Mouse (Mus musculus) cerebellum, adult 2 months (tissue): ENCODE measurements around the gene Bex3. TPM values are rescaled to one million over a fixed set of nuclear protein-coding genes. Genes with fewer than 3 reads are reported as not detected.
A peak's percentile ranks its signal among the peaks of the same experiment; 100 is the strongest.

Experiments used
- DNase-seq, 2 experiments: peaks; one replicate each; pipeline ENCODE4 v3.0.0; 2021
- H3K27ac ChIP-seq: fragments of 200-500 bp; 2 replicates; pipeline ENCODE4 v1.5.1; 2012; ENCODE audit warnings: low read length, control low read depth, inconsistent platforms; ENCODE audit not compliant: insufficient read depth
- H3K27me3 ChIP-seq: fragments of 200-500 bp; 2 replicates; pipeline ENCODE4 v1.6.1; 2012; ENCODE audit warnings: inconsistent platforms, mild to moderate bottlenecking, low read length, moderate library complexity; ENCODE audit not compliant: control insufficient read depth, insufficient read depth
- H3K4me1 ChIP-seq: fragments of 200-500 bp; 2 replicates; pipeline ENCODE4 v1.6.1; 2011; ENCODE audit warnings: low read length; ENCODE audit not compliant: control insufficient read depth, insufficient read depth
- H3K4me3 ChIP-seq: fragments of 200-500 bp; replicated peaks from 2 replicates; pipeline ENCODE3; 2011; ENCODE audit warnings: mild to moderate bottlenecking, low read depth, low read length, control low read depth; ENCODE audit not compliant: insufficient read depth
- CTCF ChIP-seq: fragments of 200-500 bp; IDR thresholded peaks from 2 replicates; pipeline ENCODE4 v1.5.1; 2011; ENCODE audit warnings: low read depth, mild to moderate bottlenecking, control low read depth, low read length, moderate library complexity, borderline replicate concordance; ENCODE audit not compliant: insufficient read depth
- POLR2A ChIP-seq: fragments of 200-500 bp; IDR thresholded peaks from 2 replicates; pipeline ENCODE4 v1.6.1; 2011; ENCODE audit warnings: low read length, control low read depth, borderline replicate concordance; ENCODE audit not compliant: insufficient read depth
- WGBS: fragments of 180-500 bp; shearing (Covaris S2); methylation state at CpG from one replicate; pipeline ENCODE4 v1.1.7; 2018; 5-methylcytosine and 5-hydroxymethylcytosine counted together
- polyA plus RNA-seq: library from polyadenylated mRNA; depleted of rRNA; stranded (reverse); fragments of >200 nt; gene quantifications from 2 replicates; pipeline ENCODE4 v1.2.3, GENCODE M21; 2012; rRNA removed

The Bex3 gene
- polyA plus RNA-seq, 1 experiment: 491 TPM

DNA sequence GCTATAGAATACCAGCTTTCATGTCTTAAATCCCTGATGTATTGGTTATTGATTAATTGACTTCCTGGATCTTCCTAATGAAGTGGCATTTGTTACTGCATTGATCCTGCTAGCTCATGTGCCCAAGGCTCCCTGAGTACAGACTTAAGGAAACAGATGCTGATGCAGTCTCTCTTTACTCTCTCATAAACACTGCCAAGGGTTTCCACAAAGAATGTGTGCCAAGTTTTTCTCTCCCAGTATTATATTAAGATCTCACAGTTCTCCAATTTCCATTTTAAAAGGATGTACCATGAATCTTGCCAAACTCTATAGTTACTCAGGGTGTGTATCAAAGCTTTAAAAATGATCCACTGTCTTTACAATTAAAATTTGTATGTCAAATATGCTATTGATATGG lies 8.3 kb downstream of the Bex3 start:
- DNase-seq: no peak
- TF ChIP-seq CTCF: no peak
- TF ChIP-seq POLR2A: no peak
- H3K27me3 ChIP-seq: no peaks in the 10 kb centered on the region

DNA sequence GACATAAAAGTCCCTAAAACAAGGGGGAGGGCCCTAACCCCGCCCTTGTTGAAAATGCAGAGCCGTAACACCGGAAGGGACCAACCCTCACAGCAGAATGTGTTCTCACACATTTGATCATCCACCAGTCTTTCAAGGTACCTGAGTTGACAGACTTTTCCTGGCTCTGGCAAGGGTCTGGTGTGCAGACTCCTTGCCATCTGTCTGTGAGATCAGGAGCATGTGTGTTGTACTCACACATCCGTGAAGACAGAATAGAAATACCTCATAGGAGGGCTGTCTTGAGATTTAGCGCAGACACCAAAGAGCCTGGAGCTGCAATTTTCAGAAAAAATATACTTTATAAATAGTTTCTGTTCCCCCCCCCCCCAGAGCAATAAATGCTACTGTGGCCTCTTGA lies 9.4 kb downstream of the Bex3 start:
- TF ChIP-seq CTCF (no peak), POLR2A (no peak)
- Histone ChIP-seq H3K4me3 (no peak overlapping the region), H3K4me1 (no peaks in the 10 kb centered on the region), H3K27me3 (no peaks in the 10 kb centered on the region), H3K27ac (no peak overlapping the region)
- DNase-seq: no peak
- WGBS: 43% methylated on average over 5 of the region's 5 CpGs

More for the DNA sequence above, 8.3 kb downstream of the Bex3 start:
- Histone ChIP-seq H3K4me3 (no peak overlapping the region), H3K27ac (no peak overlapping the region), H3K4me1 (no peaks in the 10 kb centered on the region)

DNA sequence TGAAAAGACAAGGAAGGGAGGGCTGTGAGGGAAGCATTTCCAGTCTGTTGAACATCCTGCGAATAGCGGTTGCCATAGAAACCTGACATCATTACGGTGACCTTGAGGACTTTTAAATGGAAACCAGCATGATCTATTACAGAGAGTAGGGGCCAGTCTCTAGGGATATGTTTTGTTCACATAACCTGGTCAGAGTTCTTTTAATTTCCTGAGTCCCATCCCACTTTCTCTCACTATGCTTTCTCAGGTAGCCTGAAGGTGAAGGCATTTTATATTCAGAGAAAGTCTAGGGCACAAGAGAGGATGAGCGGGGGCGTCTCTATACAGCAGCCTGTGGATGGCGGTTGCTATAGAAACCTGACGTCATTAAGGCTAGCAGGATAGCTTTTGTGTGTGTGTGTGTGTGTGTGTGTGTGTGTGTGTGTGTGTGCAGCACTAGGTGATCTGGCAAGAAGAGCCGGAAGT lies 20.8 kb downstream of the Bex3 start:
- Histone ChIP-seq H3K27ac (no peak overlapping the region), H3K27me3 (no peaks in the 10 kb centered on the region), H3K4me1 (no peaks in the 10 kb centered on the region), H3K4me3 (no peak overlapping the region)
- no peak for TF ChIP-seq CTCF
- TF ChIP-seq POLR2A: no peak
- WGBS: 10% methylated on average over 8 of the region's 8 CpGs
- peak; percentile 25 to 45 for DNase-seq

DNA sequence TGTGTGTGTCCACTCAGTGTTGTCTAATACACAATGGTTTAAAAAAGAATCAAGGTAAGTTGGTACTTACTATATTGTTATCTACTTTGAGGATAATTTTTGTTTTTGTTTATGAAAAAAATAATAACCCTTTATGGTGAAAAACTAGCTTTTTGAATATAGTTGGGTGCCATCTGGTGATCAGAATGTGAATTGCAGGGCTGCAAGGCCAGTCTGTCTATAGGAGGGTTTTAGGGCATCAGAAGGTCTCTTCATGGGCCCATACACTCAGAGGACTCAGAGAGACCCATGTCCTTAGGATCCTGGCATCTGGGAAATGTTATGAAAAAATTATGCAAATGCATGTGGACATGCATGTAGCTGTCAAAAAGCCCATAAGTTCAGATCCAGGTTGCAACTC lies 34.2 kb downstream of the Bex3 start:
- peak; percentile 40; the same call in 1 of the 2 replicates for TF ChIP-seq CTCF
- no peak for TF ChIP-seq POLR2A
- H3K27me3 ChIP-seq: no peaks in the 10 kb centered on the region
- peak; percentile 31 to 54 for DNase-seq

DNA sequence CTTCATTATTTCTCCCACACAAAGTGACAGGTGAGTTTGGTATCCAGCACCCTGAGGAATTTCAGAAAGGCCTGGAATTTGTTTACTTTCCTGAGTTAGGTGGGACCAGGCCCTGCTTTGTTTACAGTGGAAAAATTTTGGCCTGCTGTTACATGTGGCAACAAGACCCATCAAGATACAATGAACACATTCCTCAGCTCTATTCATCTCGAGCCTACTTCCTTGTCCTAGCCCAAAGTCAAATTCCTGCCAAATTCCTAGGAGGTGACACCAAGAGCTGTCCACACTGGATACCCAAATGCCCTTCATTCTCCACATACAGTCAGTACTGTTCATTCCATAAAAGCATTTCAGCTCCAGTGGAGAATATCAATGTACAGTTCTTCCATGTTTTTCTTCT lies 36.1 kb downstream of the Bex3 start:
- no peaks in the 10 kb centered on the region for H3K4me1 ChIP-seq
- 42% methylated on average over 1 of the region's 1 CpGs for WGBS
- no peak for DNase-seq
- H3K27ac ChIP-seq: no peak overlapping the region
- no peaks in the 10 kb centered on the region for H3K27me3 ChIP-seq
- no peak overlapping the region for H3K4me3 ChIP-seq
- TF ChIP-seq POLR2A (no peak), CTCF (no peak)

More for the DNA sequence above, 34.2 kb downstream of the Bex3 start:
- Histone ChIP-seq H3K27ac (no peak overlapping the region), H3K4me1 (no peaks in the 10 kb centered on the region), H3K4me3 (no peak overlapping the region)

DNA sequence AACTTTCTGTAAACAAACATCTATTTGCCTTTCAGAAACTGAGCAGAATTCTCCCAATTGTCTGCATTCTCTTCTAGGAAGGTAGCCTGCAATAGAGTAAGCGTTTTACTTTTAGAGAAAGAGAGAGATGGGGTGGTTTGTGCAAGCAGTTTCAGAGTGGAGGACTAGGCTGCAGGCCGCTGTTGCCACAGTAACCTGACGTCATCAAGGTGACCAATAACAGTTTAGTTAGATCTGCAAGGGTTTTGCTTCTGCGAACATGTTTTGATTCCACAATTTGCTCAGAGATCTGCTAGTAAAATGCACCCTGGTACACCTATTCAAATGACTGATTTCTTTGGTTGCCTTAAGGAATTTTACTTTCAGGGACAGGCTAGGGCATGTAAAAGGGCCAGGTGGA lies 43.2 kb downstream of the Bex3 start:
- peak in 1 of 2 experiments; percentile 29 for DNase-seq
- Histone ChIP-seq H3K27ac (no peak overlapping the region), H3K4me3 (no peak overlapping the region), H3K4me1 (no peaks in the 10 kb centered on the region), H3K27me3 (no peaks in the 10 kb centered on the region)
- TF ChIP-seq CTCF: no peak
- TF ChIP-seq POLR2A: no peak
- 26% methylated on average over 4 of the region's 4 CpGs for WGBS

- TF ChIP-seq CTCF: no peak
- TF ChIP-seq POLR2A: no peak
- H3K4me3 ChIP-seq: no peak overlapping the region
- WGBS: 24% methylated on average over 8 of the region's 8 CpGs
- no peak overlapping the region for H3K27ac ChIP-seq
- no peaks in the 10 kb centered on the region for H3K27me3 ChIP-seq
- H3K4me1 ChIP-seq: no peaks in the 10 kb centered on the region
- no peak for DNase-seq
These were observed 43.9 kb downstream of the Bex3 start for GRCm38 (mm10) chrX:136313792-136314564.

GRCm38 (mm10) chrX:136319953-136320352 lies 49.9 kb downstream of the Bex3 start:
- Histone ChIP-seq H3K27me3 (no peaks in the 10 kb centered on the region), H3K4me3 (no peak overlapping the region), H3K27ac (no peak overlapping the region), H3K4me1 (no peaks in the 10 kb centered on the region)
- TF ChIP-seq CTCF: no peak
- TF ChIP-seq POLR2A: no peak
- 68% methylated on average over 4 of the region's 4 CpGs for WGBS
- DNase-seq: no peak

Other genes with a start within 250 kb of the Bex3 start
- 36.7 and 40.0 TPM in 2 replicates for gene Arxes1, start 236.9 kb upstream of the Bex3 start, polyA plus RNA-seq
- gene Bex2, start 202.0 kb upstream of the Bex3 start, polyA plus RNA-seq: 291 and 304 TPM in 2 replicates
- 0.05 and 0.10 TPM in 2 replicates for gene Nxf3, start 185.0 kb upstream of the Bex3 start, polyA plus RNA-seq
- gene Bex4, start 131.3 kb upstream of the Bex3 start, polyA plus RNA-seq: 27.8 and 33.7 TPM in 2 replicates
- 71.8 and 72.0 TPM in 2 replicates for gene Tceal8, start 97.9 kb upstream of the Bex3 start, polyA plus RNA-seq
- 123 and 134 TPM in 2 replicates for gene Tceal5, start 66.4 kb upstream of the Bex3 start, polyA plus RNA-seq
- 0.22 and 0.33 TPM in 2 replicates for gene Tceal7, start 55.5 kb upstream of the Bex3 start, polyA plus RNA-seq
- gene Bex1, start 54.7 kb upstream of the Bex3 start, polyA plus RNA-seq: 110 and 114 TPM in 2 replicates
- gene Tceal9, start 25.2 kb upstream of the Bex3 start, polyA plus RNA-seq: 112 and 117 TPM in 2 replicates
- gene Kir3dl1, start 247.7 kb downstream of the Bex3 start, polyA plus RNA-seq: not detected in 2 replicates